Mouse (Mus musculus): ENCODE data around the gene Abcg5. TPM values are rescaled to one million over a fixed set of nuclear protein-coding genes. Genes with fewer than 3 reads are reported as not detected.
A peak's percentile ranks its signal among the peaks of the same experiment; 100 is the strongest.

The Abcg5 gene
- polyA plus RNA-seq, 1 experiment, result 0.10 TPM

- peak; percentile 23 to 34 for DNase-seq
- 25% methylated on average over 9 of the region's 9 CpGs for WGBS
- Histone ChIP-seq H3K4me3 (replicated peaks; ENCODE audit: insufficient read depth, low read depth, low read length) (peak overlapping the region; percentile 43), H3K27ac (ENCODE audit: insufficient read depth, low read length) (no peak overlapping the region), H3K4me1 (ENCODE audit: control insufficient read depth, insufficient read depth, low read length) (peaks cover 4% of the 10 kb centered on the region), H3K27me3 (ENCODE audit: control insufficient read depth, insufficient read depth, low read length) (no peaks in the 10 kb centered on the region)
- no peak for TF ChIP-seq POLR2A (IDR thresholded peaks at IDR 0.05; ENCODE audit: borderline replicate concordance, insufficient read depth, low read length)
- TF ChIP-seq CTCF (IDR thresholded peaks at IDR 0.05; ENCODE audit: borderline replicate concordance, insufficient read depth, low read depth, low read length), result no peak
Observed at GRCm38 (mm10) chr17:84626857-84627305, 55.9 kb downstream of the Abcg5 start.

GRCm38 (mm10) chr17:84626276-84626856 lies 56.4 kb downstream of the Abcg5 start, which contains the start of gene Dync2li1:
Dync2li1 (plus strand) TSS chr17:84626496.
- TF ChIP-seq CTCF (IDR thresholded peaks at IDR 0.05; ENCODE audit: borderline replicate concordance, insufficient read depth, low read depth, low read length) (no peak), POLR2A (IDR thresholded peaks at IDR 0.05; ENCODE audit: borderline replicate concordance, insufficient read depth, low read length) (peak; percentile 48; the same call in 1 of the 2 replicates)
- WGBS, result under 1% methylated on average over 25 of the region's 25 CpGs
- Histone ChIP-seq H3K27me3 (ENCODE audit: control insufficient read depth, insufficient read depth, low read length) (no peaks in the 10 kb centered on the region), H3K27ac (ENCODE audit: insufficient read depth, low read length) (no peak within 1 kb of the TSS), H3K4me3 (replicated peaks; ENCODE audit: insufficient read depth, low read depth, low read length) (peak within 1 kb of the TSS; percentile 79), H3K4me1 (ENCODE audit: control insufficient read depth, insufficient read depth, low read length) (peaks cover 4% of the 10 kb centered on the region)
- peak; percentile 91 to 93 for DNase-seq

- TF ChIP-seq CTCF (IDR thresholded peaks at IDR 0.05; ENCODE audit: borderline replicate concordance, insufficient read depth, low read depth, low read length), result no peak
- no peak for TF ChIP-seq POLR2A (IDR thresholded peaks at IDR 0.05; ENCODE audit: borderline replicate concordance, insufficient read depth, low read length)
- H3K27me3 ChIP-seq (ENCODE audit: control insufficient read depth, insufficient read depth, low read length), result no peaks in the 10 kb centered on the region
- WGBS, result 57% methylated on average over 2 of the region's 2 CpGs
Observed at GRCm38 (mm10) chr17:84622873-84623272, 59.9 kb downstream of the Abcg5 start.

DNA sequence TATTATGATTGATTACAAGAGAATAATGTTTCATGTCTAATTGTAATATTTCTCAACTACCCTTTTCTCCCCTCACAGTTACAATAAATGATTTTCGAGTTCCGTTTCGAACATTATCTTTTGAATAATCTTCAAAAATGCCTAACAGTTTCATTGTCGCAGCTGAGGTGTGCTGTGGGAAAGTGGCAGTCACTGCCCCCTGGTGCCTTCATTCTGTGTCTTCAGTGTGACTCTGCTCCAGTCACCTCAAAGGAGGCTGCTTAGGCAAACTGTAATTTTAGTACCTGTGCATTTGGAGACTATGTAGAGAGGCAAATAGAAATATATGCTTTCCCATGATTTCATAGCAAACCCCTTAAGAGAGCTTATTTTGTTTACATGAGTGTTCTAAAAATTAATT lies 60.8 kb downstream of the Abcg5 start:
- WGBS, result 78% methylated on average over 4 of the region's 4 CpGs
- no peak overlapping the region for H3K4me3 ChIP-seq (replicated peaks; ENCODE audit: insufficient read depth, low read depth, low read length)
- peaks cover 2% of the 10 kb centered on the region for H3K4me1 ChIP-seq (ENCODE audit: control insufficient read depth, insufficient read depth, low read length)
- TF ChIP-seq CTCF (IDR thresholded peaks at IDR 0.05; ENCODE audit: borderline replicate concordance, insufficient read depth, low read depth, low read length), result no peak
- TF ChIP-seq POLR2A (IDR thresholded peaks at IDR 0.05; ENCODE audit: borderline replicate concordance, insufficient read depth, low read length), result no peak
- no peak overlapping the region for H3K27ac ChIP-seq (ENCODE audit: insufficient read depth, low read length)
- no peak for DNase-seq
- no peaks in the 10 kb centered on the region for H3K27me3 ChIP-seq (ENCODE audit: control insufficient read depth, insufficient read depth, low read length)

More at GRCm38 (mm10) chr17:84622873-84623272, 59.9 kb downstream of the Abcg5 start:
- no peak overlapping the region for H3K27ac ChIP-seq (ENCODE audit: insufficient read depth, low read length)
- no peak overlapping the region for H3K4me3 ChIP-seq (replicated peaks; ENCODE audit: insufficient read depth, low read depth, low read length)
- DNase-seq, result no peak
- H3K4me1 ChIP-seq (ENCODE audit: control insufficient read depth, insufficient read depth, low read length), result peaks cover 4% of the 10 kb centered on the region

- no peak for TF ChIP-seq POLR2A (IDR thresholded peaks at IDR 0.05; ENCODE audit: borderline replicate concordance, insufficient read depth, low read length)
- TF ChIP-seq CTCF (IDR thresholded peaks at IDR 0.05; ENCODE audit: borderline replicate concordance, insufficient read depth, low read depth, low read length), result no peak
- Histone ChIP-seq H3K4me3 (replicated peaks; ENCODE audit: insufficient read depth, low read depth, low read length) (no peak overlapping the region), H3K4me1 (ENCODE audit: control insufficient read depth, insufficient read depth, low read length) (no peaks in the 10 kb centered on the region), H3K27ac (ENCODE audit: insufficient read depth, low read length) (no peak overlapping the region), H3K27me3 (ENCODE audit: control insufficient read depth, insufficient read depth, low read length) (no peaks in the 10 kb centered on the region)
- DNase-seq, result no peak
- 75% methylated on average over 6 of the region's 6 CpGs for WGBS
Observed at GRCm38 (mm10) chr17:84621209-84621608, 61.6 kb downstream of the Abcg5 start.

- H3K4me3 ChIP-seq (replicated peaks; ENCODE audit: insufficient read depth, low read depth, low read length), result no peak overlapping the region
- no peaks in the 10 kb centered on the region for H3K27me3 ChIP-seq (ENCODE audit: control insufficient read depth, insufficient read depth, low read length)
- 68% methylated on average over 6 of the region's 6 CpGs for WGBS
- H3K27ac ChIP-seq (ENCODE audit: insufficient read depth, low read length), result no peak overlapping the region
- TF ChIP-seq CTCF (IDR thresholded peaks at IDR 0.05; ENCODE audit: borderline replicate concordance, insufficient read depth, low read depth, low read length) (no peak), POLR2A (IDR thresholded peaks at IDR 0.05; ENCODE audit: borderline replicate concordance, insufficient read depth, low read length) (no peak)
- H3K4me1 ChIP-seq (ENCODE audit: control insufficient read depth, insufficient read depth, low read length), result no peaks in the 10 kb centered on the region
- DNase-seq, result no peak
Observed at GRCm38 (mm10) chr17:84620610-84621009, 62.2 kb downstream of the Abcg5 start.

- WGBS, result 68% methylated on average over 3 of the region's 3 CpGs
- DNase-seq, result no peak
- Histone ChIP-seq H3K4me3 (replicated peaks; ENCODE audit: insufficient read depth, low read depth, low read length) (no peak overlapping the region), H3K27me3 (ENCODE audit: control insufficient read depth, insufficient read depth, low read length) (no peaks in the 10 kb centered on the region), H3K4me1 (ENCODE audit: control insufficient read depth, insufficient read depth, low read length) (no peaks in the 10 kb centered on the region), H3K27ac (ENCODE audit: insufficient read depth, low read length) (no peak overlapping the region)
- TF ChIP-seq CTCF (IDR thresholded peaks at IDR 0.05; ENCODE audit: borderline replicate concordance, insufficient read depth, low read depth, low read length), result no peak
- no peak for TF ChIP-seq POLR2A (IDR thresholded peaks at IDR 0.05; ENCODE audit: borderline replicate concordance, insufficient read depth, low read length)
Observed at GRCm38 (mm10) chr17:84620076-84620475, 62.7 kb downstream of the Abcg5 start.

DNA sequence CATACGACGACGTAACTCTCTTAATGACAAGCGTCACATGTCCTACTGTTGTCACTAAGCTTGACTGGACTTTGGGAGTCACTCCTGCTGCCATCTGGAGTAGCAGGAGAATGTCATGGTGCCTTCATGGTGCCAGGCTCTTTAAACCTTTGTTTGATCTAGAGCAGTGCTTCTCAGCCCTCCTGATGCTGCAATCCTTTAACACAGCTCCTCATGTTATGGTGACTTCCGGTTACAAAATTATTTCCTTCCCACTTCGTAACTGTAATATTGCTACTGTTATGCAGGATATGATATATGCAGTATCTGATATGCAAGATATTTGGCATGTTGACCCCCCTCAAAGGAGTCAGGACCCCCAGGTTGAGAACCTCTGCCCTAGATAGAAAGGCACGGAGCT lies 63.7 kb downstream of the Abcg5 start:
- WGBS, result 69% methylated on average over 7 of the region's 7 CpGs
- no peaks in the 10 kb centered on the region for H3K4me1 ChIP-seq (ENCODE audit: control insufficient read depth, insufficient read depth, low read length)
- no peak for TF ChIP-seq POLR2A (IDR thresholded peaks at IDR 0.05; ENCODE audit: borderline replicate concordance, insufficient read depth, low read length)
- TF ChIP-seq CTCF (IDR thresholded peaks at IDR 0.05; ENCODE audit: borderline replicate concordance, insufficient read depth, low read depth, low read length), result no peak

More for the DNA sequence above, 63.7 kb downstream of the Abcg5 start:
- DNase-seq, result no peak
- H3K4me3 ChIP-seq (replicated peaks; ENCODE audit: insufficient read depth, low read depth, low read length), result no peak overlapping the region
- no peak overlapping the region for H3K27ac ChIP-seq (ENCODE audit: insufficient read depth, low read length)
- no peaks in the 10 kb centered on the region for H3K27me3 ChIP-seq (ENCODE audit: control insufficient read depth, insufficient read depth, low read length)

Data from cerebellum, adult 2 months (tissue).